Mouse (Mus musculus) stomach, postnatal 0 days (tissue): Measurements from ENCODE around the gene Wipi1. TPM values are rescaled to one million over a fixed set of nuclear protein-coding genes. Genes with fewer than 3 reads are reported as not detected.

Experiments used
- ATAC-seq: fragments of 200-750 bp; cut with Nextera tagmentation; 2 replicates; pipeline ENCODE4 v1.8.0; 2017; ENCODE audit not compliant: low FRiP score, low TSS enrichment
- DNase-seq: peaks from one replicate; pipeline ENCODE4 v3.0.0-alpha.2; 2016; ENCODE audit warnings: low spot score
- H3K27ac ChIP-seq: fragments of 300-500 bp; sonication (generic); replicated peaks from 2 replicates; pipeline ENCODE4 v1.5.1; 2014; ENCODE audit warnings: mild to moderate bottlenecking, control low read depth
- H3K27me3 ChIP-seq: fragments of 300-500 bp; sonication (generic); 2 replicates; pipeline ENCODE4 v1.6.1; 2014; ENCODE audit warnings: low read length; ENCODE audit not compliant: control insufficient read depth, insufficient read depth
- H3K36me3 ChIP-seq: fragments of 300-500 bp; sonication (generic); 2 replicates; pipeline ENCODE4 v1.6.1; 2014; ENCODE audit warnings: low read length, mixed read lengths; ENCODE audit not compliant: control insufficient read depth, insufficient read depth
- H3K4me1 ChIP-seq: fragments of 300-500 bp; sonication (generic); replicated peaks from 2 replicates; pipeline ENCODE4 v1.6.1; 2014; ENCODE audit warnings: antibody characterized with exemption; ENCODE audit not compliant: control insufficient read depth, insufficient read depth
- H3K4me2 ChIP-seq: fragments of 300-500 bp; sonication (generic); replicated peaks from 2 replicates; pipeline ENCODE4 v1.6.1; 2014; ENCODE audit warnings: low read depth, mild to moderate bottlenecking, control low read depth, moderate library complexity
- H3K4me3 ChIP-seq: fragments of 300-500 bp; sonication (generic); 2 replicates; pipeline ENCODE4 v1.5.1; 2014; ENCODE audit warnings: low read depth, low read length, control low read depth
- H3K9ac ChIP-seq: fragments of 300-500 bp; sonication (generic); 2 replicates; pipeline ENCODE4 v1.6.1; 2014; ENCODE audit warnings: mild to moderate bottlenecking, low read length, control low read depth, mixed read lengths
- H3K9me3 ChIP-seq: fragments of 300-500 bp; sonication (generic); 2 replicates; pipeline ENCODE4 v1.6.1; 2016; ENCODE audit warnings: low read length; ENCODE audit not compliant: control insufficient read depth
- CTCF ChIP-seq: IDR thresholded peaks from 2 replicates; pipeline ENCODE4 v1.5.1; 2016; ENCODE audit warnings: antibody characterized with exemption, low read depth, mild to moderate bottlenecking, moderate library complexity
- EP300 ChIP-seq: optimal IDR thresholded peaks from 2 replicates; pipeline ENCODE3; 2016; ENCODE audit warnings: antibody characterized with exemption
- WGBS: fragments of 180-500 bp; shearing (Covaris S2); extraction: QIAGEN DNeasy Blood & Tissue Kit; methylation state at CpG from one replicate; pipeline ENCODE4 v1.1.7; 2014; 5-methylcytosine and 5-hydroxymethylcytosine counted together
- polyA plus RNA-seq: library from polyadenylated mRNA; unstranded; fragments of >200 nt; fragmentation: Nextera tagmentation; extraction: Ambion mirVana; gene quantifications from 2 replicates; pipeline ENCODE4 v1.2.1, GENCODE M21; 2015

Gene Wipi1
- polyA plus RNA-seq, 1 experiment from 2014 or later: 40.5 TPM

DNA sequence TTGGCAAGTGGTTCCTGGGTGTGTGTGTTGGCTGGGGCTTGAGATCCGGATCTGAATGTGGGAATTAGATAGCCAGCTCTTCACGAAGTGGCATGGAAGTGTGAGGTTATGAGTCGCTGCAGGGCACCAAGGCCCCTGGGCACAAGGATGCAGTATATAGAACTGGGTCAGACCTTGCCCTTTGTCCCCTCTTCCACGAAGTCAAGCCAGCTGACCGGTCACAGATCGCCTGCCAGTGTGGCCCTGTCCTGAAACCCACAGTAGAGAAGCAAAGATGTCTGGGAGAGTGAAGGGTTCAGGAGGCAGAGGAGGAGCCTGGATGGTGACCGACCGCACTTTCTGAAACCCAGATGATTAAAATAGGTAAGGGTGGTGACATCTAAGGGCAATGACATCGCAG, 68.3 kb downstream of the Wipi1 start:
- no peaks in the 10 kb centered on the region for H3K4me1 ChIP-seq
- H3K27ac ChIP-seq: no peak overlapping the region
- H3K4me2 ChIP-seq: no peak overlapping the region
- DNase-seq: no peak
- no peaks in the 10 kb centered on the region for H3K36me3 ChIP-seq
- TF ChIP-seq CTCF (no peak), EP300 (no peak)
- no peak for ATAC-seq
- no peaks in the 10 kb centered on the region for H3K9me3 ChIP-seq
- 86% methylated on average over 9 of the region's 9 CpGs for WGBS
- no peaks in the 10 kb centered on the region for H3K27me3 ChIP-seq
- no peak overlapping the region for H3K4me3 ChIP-seq
- no peak overlapping the region for H3K9ac ChIP-seq

DNA sequence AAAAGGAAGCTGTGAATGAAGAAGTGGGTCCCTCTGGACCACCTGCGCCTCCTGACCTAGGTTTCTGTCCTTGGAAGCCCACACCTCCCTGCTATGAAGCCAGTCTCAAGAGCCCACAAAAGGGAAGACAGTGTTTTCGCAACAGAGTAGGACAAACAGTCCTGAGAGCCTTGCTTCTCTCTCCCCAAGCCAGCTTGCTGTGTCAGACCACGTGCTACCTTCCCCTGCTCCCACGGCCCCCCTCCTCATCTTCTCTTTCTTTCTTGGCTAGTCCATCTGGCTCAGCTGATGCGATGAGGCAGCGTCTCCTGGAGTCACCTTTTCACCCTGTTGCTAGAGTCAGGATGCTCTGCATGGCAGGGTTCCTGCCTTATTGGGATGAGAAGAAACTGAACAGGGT, 72.5 kb downstream of the Wipi1 start:
- Histone ChIP-seq H3K27ac (no peak overlapping the region), H3K4me2 (no peak overlapping the region), H3K9me3 (no peaks in the 10 kb centered on the region), H3K36me3 (no peaks in the 10 kb centered on the region), H3K9ac (no peak overlapping the region), H3K4me1 (no peaks in the 10 kb centered on the region), H3K4me3 (no peak overlapping the region), H3K27me3 (no peaks in the 10 kb centered on the region)
- WGBS: 39% methylated on average over 6 of the region's 6 CpGs
- ATAC-seq: no peak
- DNase-seq: no peak
- no peak for TF ChIP-seq EP300
- TF ChIP-seq CTCF: no peak

DNA sequence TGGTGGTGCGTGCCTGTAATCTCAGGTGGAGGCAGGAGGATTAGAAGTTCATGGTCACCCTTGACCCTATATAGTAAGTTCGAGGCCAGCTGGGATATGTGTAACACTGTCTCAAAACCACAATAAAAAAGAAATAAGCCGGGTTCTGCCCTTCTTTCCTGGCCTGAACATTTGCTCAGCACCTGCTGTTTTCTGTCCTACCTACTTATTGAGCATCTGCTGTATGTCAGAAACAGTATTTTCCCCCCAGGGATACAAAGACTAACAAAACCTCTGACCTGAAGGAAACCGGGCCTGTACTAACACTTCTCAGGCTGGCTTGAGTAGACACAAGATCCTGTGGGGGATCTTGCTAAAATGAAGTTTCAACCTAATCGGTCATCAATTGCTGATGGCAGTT, 74.8 kb downstream of the Wipi1 start:
- TF ChIP-seq CTCF (no peak), EP300 (no peak)
- H3K27me3 ChIP-seq: no peaks in the 10 kb centered on the region
- no peak for ATAC-seq
- 64% methylated on average over 5 of the region's 5 CpGs for WGBS
- no peak overlapping the region for H3K4me2 ChIP-seq
- no peaks in the 10 kb centered on the region for H3K4me1 ChIP-seq
- no peaks in the 10 kb centered on the region for H3K36me3 ChIP-seq
- H3K9ac ChIP-seq: no peak overlapping the region
- H3K4me3 ChIP-seq: no peak overlapping the region
- no peak for DNase-seq
- H3K9me3 ChIP-seq: no peaks in the 10 kb centered on the region
- no peak overlapping the region for H3K27ac ChIP-seq

DNA sequence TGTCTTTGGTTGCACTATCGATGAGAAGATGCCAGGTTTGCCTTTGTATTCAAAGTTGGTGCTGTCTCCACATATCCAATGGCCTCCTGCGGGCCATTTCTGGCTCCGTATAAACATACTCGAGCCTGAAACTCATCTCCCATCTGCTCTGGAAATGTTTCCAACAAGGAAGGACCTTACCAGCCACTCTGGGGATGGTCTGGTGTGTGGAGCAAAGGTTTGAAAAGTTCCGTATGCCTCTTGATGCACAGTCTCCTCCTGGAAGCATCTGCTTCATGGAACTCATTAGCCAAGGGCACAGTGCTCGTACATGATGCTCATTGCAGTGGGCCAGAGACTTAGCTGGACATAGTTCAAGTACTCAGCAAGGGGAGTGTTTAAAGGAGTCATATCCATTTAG, 75.8 kb downstream of the Wipi1 start:
- 83% methylated on average over 6 of the region's 6 CpGs for WGBS
- Histone ChIP-seq H3K27ac (no peak overlapping the region), H3K4me3 (no peak overlapping the region), H3K4me2 (no peak overlapping the region), H3K4me1 (no peaks in the 10 kb centered on the region), H3K36me3 (no peaks in the 10 kb centered on the region), H3K9ac (no peak overlapping the region), H3K9me3 (no peaks in the 10 kb centered on the region), H3K27me3 (no peaks in the 10 kb centered on the region)
- TF ChIP-seq CTCF: no peak
- no peak for TF ChIP-seq EP300
- DNase-seq (no peak), ATAC-seq (no peak)

DNA sequence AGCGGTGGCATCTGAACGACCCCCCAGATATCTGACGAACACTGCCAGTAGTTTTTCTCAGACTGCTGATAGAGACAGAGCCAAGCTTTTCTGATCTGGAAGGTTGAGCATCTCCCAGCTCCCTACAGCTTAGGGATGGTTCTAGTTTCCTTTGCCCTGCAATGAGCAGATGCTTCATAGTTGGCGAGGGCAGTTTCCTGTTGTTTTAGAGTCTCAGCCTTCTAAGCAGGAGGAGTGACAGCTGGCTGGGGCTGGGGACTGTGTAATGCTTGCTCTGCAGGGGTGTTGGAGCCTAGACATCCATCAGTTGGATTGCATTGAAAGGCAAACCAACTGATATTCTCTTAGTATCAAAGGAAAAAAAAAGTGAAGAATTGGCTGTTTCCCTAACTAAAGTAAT, 81.7 kb downstream of the Wipi1 start:
- WGBS: 77% methylated on average over 4 of the region's 4 CpGs

DNA sequence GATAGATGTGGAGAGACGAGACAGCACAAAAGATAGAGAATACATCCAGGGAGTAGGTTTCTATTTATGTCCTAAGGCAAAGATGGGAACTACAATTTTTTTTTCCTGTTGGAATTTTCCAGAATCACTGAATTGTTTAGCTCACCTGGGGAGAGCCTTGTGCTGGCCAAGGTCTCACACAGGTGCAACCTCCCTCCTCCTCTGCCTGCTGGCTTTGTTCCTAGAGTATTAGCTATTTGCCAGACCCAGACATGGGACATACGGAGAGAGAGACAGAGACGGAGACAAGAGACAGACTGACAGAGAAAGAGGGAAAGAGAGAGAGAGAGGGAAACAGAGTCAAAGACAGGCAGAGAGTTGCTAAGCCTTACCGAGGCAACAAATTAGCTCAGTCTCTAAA, 86.2 kb downstream of the Wipi1 start:
- WGBS: 90% methylated on average over 4 of the region's 4 CpGs
- no peaks in the 10 kb centered on the region for H3K27me3 ChIP-seq
- H3K4me1 ChIP-seq: no peaks in the 10 kb centered on the region
- no peak overlapping the region for H3K4me2 ChIP-seq
- H3K36me3 ChIP-seq: no peaks in the 10 kb centered on the region
- no peak for DNase-seq
- no peak overlapping the region for H3K27ac ChIP-seq
- TF ChIP-seq EP300 (no peak), CTCF (no peak)
- no peak overlapping the region for H3K4me3 ChIP-seq
- ATAC-seq: no peak
- H3K9me3 ChIP-seq: no peaks in the 10 kb centered on the region
- H3K9ac ChIP-seq: no peak overlapping the region

More for the DNA sequence above, 81.7 kb downstream of the Wipi1 start:
- TF ChIP-seq EP300 (no peak), CTCF (no peak)
- ATAC-seq (no peak), DNase-seq (no peak)
- H3K27ac ChIP-seq: no peak overlapping the region
- H3K9ac ChIP-seq: no peak overlapping the region
- no peaks in the 10 kb centered on the region for H3K36me3 ChIP-seq
- H3K27me3 ChIP-seq: no peaks in the 10 kb centered on the region
- no peak overlapping the region for H3K4me2 ChIP-seq
- no peaks in the 10 kb centered on the region for H3K4me1 ChIP-seq
- H3K9me3 ChIP-seq: no peaks in the 10 kb centered on the region
- H3K4me3 ChIP-seq: no peak overlapping the region
